In the genomic region with DNA sequence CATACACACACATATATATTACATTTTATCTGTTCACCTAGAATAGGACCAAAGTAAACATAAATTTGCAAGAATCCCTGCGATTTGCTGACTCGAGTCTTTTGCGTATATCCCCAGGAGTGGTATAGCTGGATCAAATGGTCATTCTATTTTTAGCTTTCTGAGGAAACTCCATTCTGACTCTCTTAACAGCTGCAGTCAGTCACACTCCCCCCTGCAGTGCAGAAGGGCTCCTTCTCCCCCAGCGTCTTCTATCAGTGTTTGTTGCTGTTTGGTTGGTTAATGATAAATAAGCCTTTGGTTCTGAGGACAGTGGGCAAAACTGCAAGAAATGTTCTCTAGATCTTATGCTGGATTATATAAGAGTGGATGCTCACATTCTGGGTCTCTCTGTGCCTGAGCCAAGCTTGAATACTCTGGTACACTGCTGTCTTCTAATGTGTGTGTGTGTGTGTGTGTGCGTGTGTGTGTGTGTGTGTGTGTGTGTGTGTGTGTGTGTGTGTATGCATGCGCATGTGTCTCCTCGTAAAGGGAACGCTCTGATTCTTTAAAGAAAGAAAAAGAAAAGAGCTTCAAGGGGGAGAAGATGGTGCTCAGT, we compare ENCODE assay signal across 15 mouse cellular contexts. TPM values are rescaled to one million over a fixed set of nuclear protein-coding genes. Genes with fewer than 3 reads are reported as not detected.
DNase-seq lines count a peak whose midpoint lies in the region; ATAC-seq and TF ChIP-seq lines count a peak whose summit lies in the region.
"Had no signal": no experiment of that assay in that cellular context is flagged by ENCODE, and none has a peak within 500 bp of the region (broad histone marks: within the 10 kb centered on the region; RNA-seq: fewer than 3 reads in every experiment).

No protein-coding gene starts in this region.

- no peak overlapping the region for H3K4me3 ChIP-seq in heart, embryonic 12.5 days
- H3K4me3 ChIP-seq in layer of hippocampus, adult 2 months = no peak overlapping the region
- H3K4me3 ChIP-seq in kidney, postnatal 0 days (replicated peaks; ENCODE audit: low read depth, low read length) = no peak overlapping the region
- no peak overlapping the region for H3K4me3 ChIP-seq in liver, embryonic 11.5 days (ENCODE audit: low read depth, low read length)
- H3K4me3 ChIP-seq: hindbrain, embryonic 12.5 days; limb, embryonic 15.5 days; stomach, embryonic 15.5 days had no signal

- H3K4me2 ChIP-seq in heart, embryonic 12.5 days = 0 out of 2 replicates have a peak overlapping the region, but pooled peaks have one; percentile 9
- H3K4me2 ChIP-seq in kidney, postnatal 0 days (ENCODE audit: low read length) = no peak overlapping the region
- no peak overlapping the region for H3K4me2 ChIP-seq in liver, embryonic 11.5 days
- H3K4me2 ChIP-seq: hindbrain, embryonic 12.5 days; limb, embryonic 15.5 days; stomach, embryonic 15.5 days had no signal

- WGBS in heart, embryonic 12.5 days = 36% methylated on average over 8 of the region's 8 CpGs
- 30% methylated on average over 8 of the region's 8 CpGs for WGBS in kidney, postnatal 0 days
- WGBS in liver, embryonic 11.5 days = 55% methylated on average over 8 of the region's 8 CpGs

- no peak for ATAC-seq in heart, embryonic 12.5 days (ENCODE audit: insufficient number of reproducible peaks, low FRiP score)
- ATAC-seq in kidney, postnatal 0 days (replicated peaks; ENCODE audit: low FRiP score, low read depth) = peak; percentile 65
- no peak for ATAC-seq in liver, embryonic 11.5 days (replicated peaks; ENCODE audit: low FRiP score)

- TF ChIP-seq CTCF in layer of hippocampus, adult 2 months (conservative IDR thresholded peaks at IDR 0.05) = no peak
- TF ChIP-seq CTCF in kidney, postnatal 0 days (IDR thresholded peaks at IDR 0.05; ENCODE audit: low read depth) = no peak

- H3K36me3 ChIP-seq in heart, embryonic 12.5 days = no peaks in the 10 kb centered on the region
- no peaks in the 10 kb centered on the region for H3K36me3 ChIP-seq in kidney, postnatal 0 days (ENCODE audit: insufficient read depth, low read length)
- H3K36me3 ChIP-seq in liver, embryonic 11.5 days (ENCODE audit: control insufficient read depth, insufficient read depth, low read length) = no peaks in the 10 kb centered on the region
- H3K36me3 ChIP-seq: hindbrain, embryonic 12.5 days; limb, embryonic 15.5 days; stomach, embryonic 15.5 days had no signal

- peaks cover 30% of the 10 kb centered on the region for H3K4me1 ChIP-seq in heart, embryonic 12.5 days (replicated peaks)
- 0 out of 2 replicates have a peak, but pooled peaks cover 3% of the 10 kb centered on the region for H3K4me1 ChIP-seq in kidney, postnatal 0 days (replicated peaks; ENCODE audit: insufficient read depth, low read length)
- H3K4me1 ChIP-seq in liver, embryonic 11.5 days (replicated peaks; ENCODE audit: control insufficient read depth, insufficient read depth, low read length) = no peaks in the 10 kb centered on the region
- H3K4me1 ChIP-seq: limb, embryonic 15.5 days had no signal

- DNase-seq in heart, adult 18-20 months = no peak
- DNase-seq in layer of hippocampus, adult 2 months (ENCODE audit: low spot score in 2 of 2) = no peak
- DNase-seq in layer of hippocampus, postnatal 10 days (ENCODE audit: low spot score in 2 of 2) = no peak
- DNase-seq in brain, adult 2 months (ENCODE audit: low read depth, low spot score) = peak; percentile 46
- peak; percentile 71 for DNase-seq in kidney, postnatal 0 days (ENCODE audit: low spot score)
- DNase-seq in liver, embryonic 11.5 days (ENCODE audit: low spot score) = no peak
- DNase-seq: layer of hippocampus, adult 9-11 months; right cerebral cortex, postnatal 4 days; thymus, postnatal 4 days had no signal

- no peak overlapping the region for H3K9ac ChIP-seq in heart, embryonic 12.5 days
- no peak overlapping the region for H3K9ac ChIP-seq in kidney, postnatal 0 days (ENCODE audit: low read depth, low read length)
- H3K9ac ChIP-seq in liver, embryonic 11.5 days (ENCODE audit: low read depth, low read length) = no peak overlapping the region
- H3K9ac ChIP-seq: hindbrain, embryonic 12.5 days; limb, embryonic 15.5 days; stomach, embryonic 15.5 days had no signal

- peak overlapping the region; percentile 56; the same call in 1 of the 2 replicates for H3K27ac ChIP-seq in heart, embryonic 12.5 days (ENCODE audit: poor library complexity, severe bottlenecking)
- peak overlapping the region; percentile 78 for H3K27ac ChIP-seq in layer of hippocampus, adult 2 months
- no peak overlapping the region for H3K27ac ChIP-seq in kidney, postnatal 0 days
- H3K27ac ChIP-seq in liver, embryonic 11.5 days (ENCODE audit: low read depth, low read length) = no peak overlapping the region
- H3K27ac ChIP-seq: hindbrain, embryonic 12.5 days; limb, embryonic 15.5 days; macrophage; stomach, embryonic 15.5 days had no signal

- no peaks in the 10 kb centered on the region for H3K27me3 ChIP-seq in heart, embryonic 12.5 days (replicated peaks)
- no peaks in the 10 kb centered on the region for H3K27me3 ChIP-seq in kidney, postnatal 0 days (ENCODE audit: insufficient read depth, low read length)
- H3K27me3 ChIP-seq in liver, embryonic 11.5 days (replicated peaks; ENCODE audit: control insufficient read depth, insufficient read depth, low read length) = no peaks in the 10 kb centered on the region
- H3K27me3 ChIP-seq: hindbrain, embryonic 12.5 days; limb, embryonic 15.5 days; stomach, embryonic 15.5 days had no signal

- no peaks in the 10 kb centered on the region for H3K9me3 ChIP-seq in heart, embryonic 12.5 days (replicated peaks)
- H3K9me3 ChIP-seq in kidney, postnatal 0 days (replicated peaks; ENCODE audit: low read length) = no peaks in the 10 kb centered on the region
- H3K9me3 ChIP-seq in liver, embryonic 11.5 days (ENCODE audit: control insufficient read depth, low read length) = no peaks in the 10 kb centered on the region
- H3K9me3 ChIP-seq: hindbrain, embryonic 12.5 days; limb, embryonic 15.5 days; stomach, embryonic 15.5 days had no signal

RNA-seq across cellular contexts. Expression of gene Ryr2, which starts 58.8 kb away (rescaled TPM):
- polyA plus RNA-seq in heart, embryonic 12.5 days (2016; fragmentation: Nextera tagmentation; extraction: Ambion mirVana) = 35.3 and 40.1 TPM in 2 replicates
- total RNA-seq in heart, adult 18-20 months (2021) = 1,000 to 10,000 TPM in 1 of 2 experiments, 100 to 1,000 TPM in 1; 887 to 1,008 TPM
- total RNA-seq in layer of hippocampus, adult 2 months (2021) = 100 to 1,000 TPM; 251 to 264 TPM
- total RNA-seq in layer of hippocampus, postnatal 10 days (2021) = 100 to 1,000 TPM; 112 to 140 TPM
- 0.09 and 0.17 TPM in 2 replicates for polyA plus RNA-seq in kidney, postnatal 0 days (2015; fragmentation: Nextera tagmentation; extraction: Ambion mirVana)
- 0.38 and 0.88 TPM in 2 replicates for polyA plus RNA-seq in liver, embryonic 11.5 days (2014; fragmentation: Nextera tagmentation; extraction: Ambion mirVana)
- total RNA-seq: common myeloid progenitor, adult 5-6 weeks had no signal
- polyA plus RNA-seq: macrophage had no signal

Comparison
In these comparisons a context has a peak if more than half of its experiments do, and no peak if none do; other contexts are left out.
1. H3K27ac ChIP-seq: peak in heart, embryonic 12.5 days (single experiment) and layer of hippocampus, adult 2 months (single experiment); none in kidney, postnatal 0 days (single experiment) and liver, embryonic 11.5 days (single experiment).
2. DNase-seq: peak in brain, adult 2 months (single experiment) and kidney, postnatal 0 days (single experiment); none in heart, adult 18-20 months (0 of 2), layer of hippocampus, adult 2 months (0 of 2), layer of hippocampus, postnatal 10 days (0 of 2) and liver, embryonic 11.5 days (single experiment).